Mouse (Mus musculus): ENCODE results near the gene Sowahb. TPM values are rescaled to one million over a fixed set of nuclear protein-coding genes. Genes with fewer than 3 reads are reported as not detected.

Gene Sowahb
- polyA plus RNA-seq, 1 experiment from 2014 or later = 1.4 TPM

DNA sequence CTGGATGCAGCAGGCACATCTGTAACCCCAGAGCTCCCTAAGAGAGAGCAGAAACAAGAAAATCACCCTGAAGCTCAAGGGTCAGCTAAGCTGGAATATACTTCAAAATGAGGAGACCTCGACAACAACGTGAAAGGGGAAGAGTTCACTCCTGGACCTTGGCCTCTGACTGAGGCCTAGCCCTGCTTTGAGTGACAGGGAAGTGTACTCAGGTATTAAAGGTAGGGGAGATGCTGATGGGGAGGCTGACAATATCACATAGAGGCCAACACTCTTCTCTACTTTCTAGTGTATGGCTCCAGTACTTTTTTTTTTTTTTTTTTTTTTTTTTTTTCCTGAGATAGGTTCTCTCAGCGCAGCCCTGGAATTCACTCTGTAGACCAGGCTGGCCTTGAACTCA, 34.8 kb upstream of the Sowahb start:
- H3K9me3 ChIP-seq (ENCODE audit: control insufficient read depth, low read depth, low read length) = no peaks in the 10 kb centered on the region
- no peaks in the 10 kb centered on the region for H3K4me1 ChIP-seq (ENCODE audit: control insufficient read depth, insufficient read depth, low read length)
- H3K36me3 ChIP-seq (ENCODE audit: control insufficient read depth, insufficient read depth, low read length) = no peaks in the 10 kb centered on the region
- 80% methylated on average over 3 of the region's 3 CpGs for WGBS
- H3K4me2 ChIP-seq (replicated peaks; ENCODE audit: low read depth, low read length) = no peak overlapping the region
- H3K9ac ChIP-seq (replicated peaks; ENCODE audit: low read depth, low read length) = no peak overlapping the region
- ATAC-seq (ENCODE audit: insufficient number of reproducible peaks, insufficient read depth, low FRiP score, low read depth) = no peak
- H3K27ac ChIP-seq (ENCODE audit: low read length) = no peak overlapping the region
- H3K4me3 ChIP-seq (ENCODE audit: low read depth, low read length) = no peak overlapping the region
- no peaks in the 10 kb centered on the region for H3K27me3 ChIP-seq (ENCODE audit: control insufficient read depth, insufficient read depth, low read length)

DNA sequence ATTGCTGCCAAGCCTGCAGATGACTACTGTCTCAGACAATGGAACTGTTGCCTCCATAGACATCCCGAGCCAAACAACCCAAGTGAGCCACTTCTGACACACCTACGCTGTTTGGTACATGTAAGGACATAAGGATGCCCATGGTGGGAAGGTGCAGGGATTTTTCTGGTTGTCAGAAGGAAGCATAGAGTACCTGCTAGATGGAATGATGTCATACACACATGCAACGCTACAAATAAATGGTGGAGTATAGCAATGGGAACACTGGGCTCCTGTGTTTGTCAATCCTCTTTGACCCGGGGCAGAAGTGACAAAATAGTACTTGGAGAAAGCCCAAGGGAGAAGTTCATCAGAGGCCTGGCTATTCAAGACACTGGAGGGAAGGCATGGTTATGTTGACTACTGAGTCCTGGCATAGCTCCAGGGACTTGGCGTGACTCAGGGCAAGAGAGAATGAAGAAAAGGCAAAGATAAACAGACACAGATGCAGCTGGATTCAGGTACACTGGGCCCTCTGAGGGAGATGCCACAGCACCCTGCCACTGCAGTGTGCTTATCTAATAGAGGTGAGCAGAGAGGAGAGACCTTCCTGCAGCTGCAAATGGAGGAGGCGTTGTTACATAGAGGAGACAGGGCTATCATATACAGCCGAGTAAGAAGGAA, 33.0 kb upstream of the Sowahb start:
- H3K4me3 ChIP-seq (ENCODE audit: low read depth, low read length) = no peak overlapping the region
- WGBS = 73% methylated on average over 7 of the region's 7 CpGs
- H3K4me1 ChIP-seq (ENCODE audit: control insufficient read depth, insufficient read depth, low read length) = no peaks in the 10 kb centered on the region
- ATAC-seq (ENCODE audit: insufficient number of reproducible peaks, insufficient read depth, low FRiP score, low read depth) = no peak
- H3K4me2 ChIP-seq (replicated peaks; ENCODE audit: low read depth, low read length) = no peak overlapping the region
- no peaks in the 10 kb centered on the region for H3K9me3 ChIP-seq (ENCODE audit: control insufficient read depth, low read depth, low read length)
- H3K9ac ChIP-seq (replicated peaks; ENCODE audit: low read depth, low read length) = no peak overlapping the region
- H3K27me3 ChIP-seq (ENCODE audit: control insufficient read depth, insufficient read depth, low read length) = no peaks in the 10 kb centered on the region
- H3K36me3 ChIP-seq (ENCODE audit: control insufficient read depth, insufficient read depth, low read length) = no peaks in the 10 kb centered on the region
- no peak overlapping the region for H3K27ac ChIP-seq (ENCODE audit: low read length)

DNA sequence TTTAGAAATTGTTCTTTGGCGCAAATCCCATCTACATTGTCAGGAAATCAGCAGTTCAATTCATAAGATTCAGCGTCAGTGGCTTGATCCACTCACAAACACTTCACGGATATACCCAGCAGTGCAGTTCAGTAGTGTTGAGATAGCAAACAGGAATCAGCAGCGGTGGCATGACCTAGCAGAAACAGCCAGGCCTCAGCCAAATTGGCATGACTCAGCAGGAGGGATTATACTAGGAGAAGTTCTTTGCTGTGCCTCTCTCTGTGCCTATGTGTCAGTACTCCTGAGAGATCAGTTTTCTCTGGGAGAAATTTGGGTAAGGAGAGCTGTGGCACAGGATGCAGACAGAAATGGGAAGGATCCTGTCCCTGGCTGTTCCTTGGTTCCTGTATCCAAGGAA, 16.0 kb upstream of the Sowahb start:
- no peak overlapping the region for H3K4me2 ChIP-seq (replicated peaks; ENCODE audit: low read depth, low read length)
- H3K36me3 ChIP-seq (ENCODE audit: control insufficient read depth, insufficient read depth, low read length) = no peaks in the 10 kb centered on the region
- no peaks in the 10 kb centered on the region for H3K9me3 ChIP-seq (ENCODE audit: control insufficient read depth, low read depth, low read length)
- no peak overlapping the region for H3K27ac ChIP-seq (ENCODE audit: low read length)
- no peak overlapping the region for H3K9ac ChIP-seq (replicated peaks; ENCODE audit: low read depth, low read length)
- no peak overlapping the region for H3K4me3 ChIP-seq (ENCODE audit: low read depth, low read length)
- 85% methylated on average over 4 of the region's 4 CpGs for WGBS
- ATAC-seq (ENCODE audit: insufficient number of reproducible peaks, insufficient read depth, low FRiP score, low read depth) = no peak
- H3K27me3 ChIP-seq (ENCODE audit: control insufficient read depth, insufficient read depth, low read length) = no peaks in the 10 kb centered on the region
- no peaks in the 10 kb centered on the region for H3K4me1 ChIP-seq (ENCODE audit: control insufficient read depth, insufficient read depth, low read length)

DNA sequence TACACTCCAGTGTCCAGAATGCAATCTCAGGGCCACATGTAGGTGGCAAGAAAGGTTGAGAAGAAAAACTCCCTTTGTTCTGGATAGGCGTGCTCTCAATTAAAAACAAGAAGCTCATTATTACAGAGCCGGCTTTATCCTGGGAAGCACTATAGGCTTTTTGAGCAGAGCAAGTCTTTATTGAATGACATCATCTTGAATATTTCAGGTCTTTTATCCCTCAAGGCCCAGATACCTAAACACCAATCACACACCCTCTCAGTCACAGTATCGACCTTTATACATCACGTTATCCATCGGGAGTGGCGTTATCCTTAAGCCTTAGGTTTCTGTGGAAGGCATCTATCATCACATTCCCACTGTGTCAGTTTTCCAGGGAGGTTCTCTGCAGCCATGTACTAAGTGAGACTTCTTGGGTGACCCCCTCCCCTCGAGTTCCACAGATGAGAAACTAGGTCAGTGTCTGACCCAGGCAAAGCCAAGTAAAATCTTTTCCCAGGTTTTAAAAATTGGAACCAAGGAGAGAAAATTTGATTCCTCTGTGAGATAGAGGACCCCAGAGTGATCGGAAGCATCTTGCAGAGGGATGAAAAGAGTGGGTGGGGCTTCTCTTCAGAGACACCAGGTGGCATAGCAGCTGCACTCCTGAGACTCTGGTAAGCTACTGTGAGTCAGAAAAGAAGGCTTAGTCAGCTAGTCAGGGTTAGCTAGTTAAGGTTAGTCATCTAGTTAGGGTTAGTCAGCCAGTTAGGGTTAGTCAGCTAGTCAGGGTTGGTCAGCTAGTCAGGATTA, 9.0 kb upstream of the Sowahb start:
- H3K4me3 ChIP-seq (ENCODE audit: low read depth, low read length) = no peak overlapping the region
- H3K27ac ChIP-seq (ENCODE audit: low read length) = no peak overlapping the region
- no peaks in the 10 kb centered on the region for H3K36me3 ChIP-seq (ENCODE audit: control insufficient read depth, insufficient read depth, low read length)
- H3K4me1 ChIP-seq (ENCODE audit: control insufficient read depth, insufficient read depth, low read length) = no peaks in the 10 kb centered on the region
- no peaks in the 10 kb centered on the region for H3K9me3 ChIP-seq (ENCODE audit: control insufficient read depth, low read depth, low read length)
- H3K4me2 ChIP-seq (replicated peaks; ENCODE audit: low read depth, low read length) = no peak overlapping the region
- WGBS = 47% methylated on average over 8 of the region's 8 CpGs
- no peak for ATAC-seq (ENCODE audit: insufficient number of reproducible peaks, insufficient read depth, low FRiP score, low read depth)
- no peak overlapping the region for H3K9ac ChIP-seq (replicated peaks; ENCODE audit: low read depth, low read length)
- H3K27me3 ChIP-seq (ENCODE audit: control insufficient read depth, insufficient read depth, low read length) = no peaks in the 10 kb centered on the region

DNA sequence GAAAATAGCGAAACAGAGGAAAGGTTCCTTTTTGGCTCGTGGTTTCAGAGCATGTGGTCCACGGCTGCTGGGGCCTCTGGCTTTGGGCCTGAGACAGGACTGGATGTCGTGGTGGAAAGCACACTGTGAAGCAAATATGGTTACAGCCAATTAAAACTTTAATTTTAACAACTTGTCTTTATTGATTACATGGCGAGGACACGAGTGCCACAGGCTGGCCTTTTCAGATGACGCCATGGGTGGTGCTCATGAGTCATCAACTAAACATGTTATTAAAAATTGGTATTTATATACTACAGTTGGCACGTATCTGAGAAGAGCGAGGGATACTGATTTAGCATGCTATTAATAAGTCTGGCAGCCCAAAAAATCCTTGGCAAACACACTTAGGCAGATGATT, 7.1 kb upstream of the Sowahb start:
- WGBS = 81% methylated on average over 9 of the region's 9 CpGs
- H3K4me3 ChIP-seq (ENCODE audit: low read depth, low read length) = no peak overlapping the region

DNA sequence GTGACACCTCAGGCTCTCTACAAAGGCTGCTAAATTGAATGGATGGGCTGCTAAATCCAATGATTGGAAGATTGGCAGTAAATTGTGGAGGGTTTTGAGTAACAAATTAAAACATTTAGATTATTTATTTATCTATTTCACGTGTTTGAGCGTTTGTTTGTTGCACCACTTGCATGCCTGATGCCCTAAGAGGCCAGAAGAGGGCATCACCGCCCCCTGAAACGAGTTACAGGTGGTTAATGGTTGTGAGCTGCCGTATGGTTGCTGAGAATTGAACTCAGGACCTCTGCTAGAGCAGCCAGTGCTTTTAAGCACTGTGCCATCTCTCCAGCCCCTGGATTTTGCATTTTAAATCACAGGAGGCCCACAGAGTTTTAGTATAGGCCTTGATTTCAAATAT, 6.2 kb upstream of the Sowahb start:
- H3K9me3 ChIP-seq (ENCODE audit: control insufficient read depth, low read depth, low read length) = no peaks in the 10 kb centered on the region
- peaks cover 6% of the 10 kb centered on the region; the same call in 1 of the 2 replicates for H3K27me3 ChIP-seq (ENCODE audit: control insufficient read depth, insufficient read depth, low read length)
- no peak for ATAC-seq (ENCODE audit: insufficient number of reproducible peaks, insufficient read depth, low FRiP score, low read depth)
- H3K4me3 ChIP-seq (ENCODE audit: low read depth, low read length) = no peak overlapping the region
- no peak overlapping the region for H3K4me2 ChIP-seq (replicated peaks; ENCODE audit: low read depth, low read length)
- H3K36me3 ChIP-seq (ENCODE audit: control insufficient read depth, insufficient read depth, low read length) = no peaks in the 10 kb centered on the region
- H3K9ac ChIP-seq (replicated peaks; ENCODE audit: low read depth, low read length) = no peak overlapping the region
- 50% methylated on average over 5 of the region's 5 CpGs for WGBS
- no peaks in the 10 kb centered on the region for H3K4me1 ChIP-seq (ENCODE audit: control insufficient read depth, insufficient read depth, low read length)
- H3K27ac ChIP-seq (ENCODE audit: low read length) = no peak overlapping the region

More for the DNA sequence above, 7.1 kb upstream of the Sowahb start:
- Histone ChIP-seq H3K27ac (ENCODE audit: low read length) (no peak overlapping the region), H3K27me3 (ENCODE audit: control insufficient read depth, insufficient read depth, low read length) (peaks cover under 1% of the 10 kb centered on the region; the same call in 1 of the 2 replicates), H3K36me3 (ENCODE audit: control insufficient read depth, insufficient read depth, low read length) (no peaks in the 10 kb centered on the region), H3K9me3 (ENCODE audit: control insufficient read depth, low read depth, low read length) (no peaks in the 10 kb centered on the region), H3K4me1 (ENCODE audit: control insufficient read depth, insufficient read depth, low read length) (no peaks in the 10 kb centered on the region), H3K9ac (replicated peaks; ENCODE audit: low read depth, low read length) (no peak overlapping the region), H3K4me2 (replicated peaks; ENCODE audit: low read depth, low read length) (no peak overlapping the region)
- ATAC-seq (ENCODE audit: insufficient number of reproducible peaks, insufficient read depth, low FRiP score, low read depth) = no peak

DNA sequence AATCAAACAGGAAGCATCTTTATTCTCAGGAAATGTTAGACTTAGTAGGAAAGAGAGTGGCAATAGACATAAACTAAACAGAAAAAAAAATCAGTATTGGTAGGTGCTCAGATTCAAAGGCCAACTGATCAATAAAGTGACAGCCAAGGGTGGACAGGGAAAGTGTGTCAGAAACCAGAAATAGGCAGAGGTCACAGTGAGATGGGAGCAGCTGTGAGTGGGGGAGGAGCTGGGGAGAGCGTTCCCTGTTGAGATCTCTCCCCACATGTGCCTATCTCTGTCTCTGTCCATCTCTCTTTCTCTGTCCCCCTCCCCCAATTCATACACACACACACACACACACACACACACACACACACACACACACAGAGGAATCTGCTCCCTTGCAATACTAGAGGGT, 5.1 kb upstream of the Sowahb start:
- no peak for ATAC-seq (ENCODE audit: insufficient number of reproducible peaks, insufficient read depth, low FRiP score, low read depth)
- Histone ChIP-seq H3K4me2 (replicated peaks; ENCODE audit: low read depth, low read length) (no peak overlapping the region), H3K9me3 (ENCODE audit: control insufficient read depth, low read depth, low read length) (no peaks in the 10 kb centered on the region), H3K27me3 (ENCODE audit: control insufficient read depth, insufficient read depth, low read length) (peaks cover 9% of the 10 kb centered on the region; the same call in 1 of the 2 replicates), H3K4me1 (ENCODE audit: control insufficient read depth, insufficient read depth, low read length) (no peaks in the 10 kb centered on the region), H3K9ac (replicated peaks; ENCODE audit: low read depth, low read length) (no peak overlapping the region), H3K36me3 (ENCODE audit: control insufficient read depth, insufficient read depth, low read length) (no peaks in the 10 kb centered on the region), H3K27ac (ENCODE audit: low read length) (no peak overlapping the region), H3K4me3 (ENCODE audit: low read depth, low read length) (no peak overlapping the region)
- 67% methylated on average over 1 of the region's 1 CpGs for WGBS

DNA sequence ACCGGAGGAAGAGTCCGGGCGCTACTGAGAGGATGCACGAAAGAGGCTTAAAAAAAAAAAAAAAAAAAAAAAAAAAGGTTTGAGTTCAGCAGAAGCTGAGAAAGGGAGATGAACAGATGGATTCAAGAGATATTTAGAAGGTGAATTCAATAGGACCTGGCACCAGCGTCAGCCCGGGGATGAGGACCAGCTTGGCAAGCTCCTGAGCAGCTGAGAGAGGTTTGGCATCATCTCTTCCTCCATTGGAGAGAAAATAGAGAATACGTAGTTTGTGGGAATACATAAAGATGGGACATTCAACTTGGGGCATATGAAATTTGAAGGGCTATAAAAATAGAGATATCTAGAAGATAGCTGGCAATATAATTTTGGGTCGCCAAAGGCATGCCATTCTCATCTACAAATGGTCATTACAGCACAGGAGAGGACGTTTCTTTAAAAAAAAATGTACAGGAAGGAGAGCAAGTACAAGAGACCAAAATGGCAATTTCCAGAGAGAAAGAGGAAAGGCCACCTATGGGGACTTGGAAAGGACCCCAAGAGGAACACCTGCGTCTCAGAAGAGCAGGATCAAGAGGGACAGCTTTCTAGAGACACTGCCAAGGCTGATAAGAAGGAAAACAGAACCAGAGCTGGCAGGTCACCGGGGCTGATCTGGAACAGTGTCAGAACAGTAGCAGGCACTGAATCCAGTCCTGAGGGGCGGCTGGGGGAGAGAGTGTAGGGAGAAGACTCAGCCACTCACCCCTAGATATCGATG, 3.8 kb upstream of the Sowahb start:
- no peak for ATAC-seq (ENCODE audit: insufficient number of reproducible peaks, insufficient read depth, low FRiP score, low read depth)
- H3K27me3 ChIP-seq (ENCODE audit: control insufficient read depth, insufficient read depth, low read length) = peaks cover 12% of the 10 kb centered on the region; the same call in 1 of the 2 replicates

More for the DNA sequence above, 3.8 kb upstream of the Sowahb start:
- H3K27ac ChIP-seq (ENCODE audit: low read length) = no peak overlapping the region
- no peak overlapping the region for H3K4me3 ChIP-seq (ENCODE audit: low read depth, low read length)
- no peaks in the 10 kb centered on the region for H3K9me3 ChIP-seq (ENCODE audit: control insufficient read depth, low read depth, low read length)
- H3K36me3 ChIP-seq (ENCODE audit: control insufficient read depth, insufficient read depth, low read length) = no peaks in the 10 kb centered on the region
- WGBS = 67% methylated on average over 13 of the region's 13 CpGs
- no peak overlapping the region for H3K9ac ChIP-seq (replicated peaks; ENCODE audit: low read depth, low read length)
- H3K4me1 ChIP-seq (ENCODE audit: control insufficient read depth, insufficient read depth, low read length) = peaks cover 11% of the 10 kb centered on the region; the same call in 1 of the 2 replicates
- no peak overlapping the region for H3K4me2 ChIP-seq (replicated peaks; ENCODE audit: low read depth, low read length)
